Mouse (Mus musculus): ENCODE results near the gene Slc25a25. TPM values are rescaled to one million over a fixed set of nuclear protein-coding genes. Genes with fewer than 3 reads are reported as not detected.
"Not testable (repeated sequence)": the region's sequence is repeated elsewhere in the genome, so short reads cannot be mapped to it uniquely, and the experiment has no call there.

Gene Slc25a25
- 22.8 and 22.9 TPM in 2 replicates for polyA plus RNA-seq (2015; fragmentation: Nextera tagmentation; extraction: Ambion mirVana)

- WGBS, result under 1% methylated on average over 91 of the region's 103 CpGs
- H3K27ac ChIP-seq, result peak within 1 kb of the TSS; percentile 94
- ATAC-seq (ENCODE audit: low FRiP score, low read depth), result peak; percentile 88
- no peaks in the 10 kb centered on the region for H3K27me3 ChIP-seq
- peak within 1 kb of the TSS; percentile 84 for H3K4me2 ChIP-seq (replicated peaks)
- peaks cover 16% of the 10 kb centered on the region for H3K36me3 ChIP-seq
- H3K9me3 ChIP-seq, result no peaks in the 10 kb centered on the region
- peak within 1 kb of the TSS; percentile 86 for H3K4me3 ChIP-seq
- H3K9ac ChIP-seq, result peak within 1 kb of the TSS; percentile 81
- H3K4me1 ChIP-seq, result peaks cover 49% of the 10 kb centered on the region
Observed at GRCm38 (mm10) chr2:32450881-32451844, at the start of gene Slc25a25. Gene Slc25a25, minus strand, starts transcription at chr2:32451445.

- H3K36me3 ChIP-seq, result no peaks in the 10 kb centered on the region
- WGBS, result 77% methylated on average over 5 of the region's 5 CpGs
- H3K27ac ChIP-seq, result no peak overlapping the region
- peaks cover 4% of the 10 kb centered on the region; the same call in 1 of the 2 replicates for H3K4me1 ChIP-seq
- H3K27me3 ChIP-seq, result no peaks in the 10 kb centered on the region
- no peak for ATAC-seq (ENCODE audit: low FRiP score, low read depth)
- no peak overlapping the region for H3K4me2 ChIP-seq (replicated peaks)
- H3K9ac ChIP-seq, result no peak overlapping the region
- H3K9me3 ChIP-seq, result peaks cover 8% of the 10 kb centered on the region; the same call in 1 of the 2 replicates
- no peak overlapping the region for H3K4me3 ChIP-seq
Observed at GRCm38 (mm10) chr2:32500461-32500860, 49.2 kb upstream of the Slc25a25 start.

GRCm38 (mm10) chr2:32499365-32499764 is 48.1 kb upstream of the Slc25a25 start:
- no peak overlapping the region for H3K4me3 ChIP-seq
- H3K4me1 ChIP-seq, result peaks cover 4% of the 10 kb centered on the region; the same call in 1 of the 2 replicates
- no peak overlapping the region for H3K4me2 ChIP-seq (replicated peaks)
- no peaks in the 10 kb centered on the region for H3K36me3 ChIP-seq
- H3K27me3 ChIP-seq, result no peaks in the 10 kb centered on the region
- H3K27ac ChIP-seq, result no peak overlapping the region
- ATAC-seq (ENCODE audit: low FRiP score, low read depth), result no peak
- H3K9me3 ChIP-seq, result peaks cover 8% of the 10 kb centered on the region; the same call in 1 of the 2 replicates
- H3K9ac ChIP-seq, result no peak overlapping the region
- WGBS, result 86% methylated on average over 4 of the region's 4 CpGs

GRCm38 (mm10) chr2:32496190-32496589 is 44.9 kb upstream of the Slc25a25 start:
- Histone ChIP-seq H3K27ac (no peak overlapping the region), H3K9ac (no peak overlapping the region), H3K9me3 (peaks cover 8% of the 10 kb centered on the region; the same call in 1 of the 2 replicates), H3K4me3 (no peak overlapping the region), H3K36me3 (no peaks in the 10 kb centered on the region), H3K27me3 (no peaks in the 10 kb centered on the region), H3K4me2 (replicated peaks) (no peak overlapping the region), H3K4me1 (no peaks in the 10 kb centered on the region)
- WGBS, result 64% methylated on average over 5 of the region's 5 CpGs
- no peak for ATAC-seq (ENCODE audit: low FRiP score, low read depth)

- Histone ChIP-seq H3K4me2 (replicated peaks) (no peak overlapping the region), H3K9ac (no peak overlapping the region), H3K4me1 (no peaks in the 10 kb centered on the region), H3K4me3 (no peak overlapping the region), H3K9me3 (peaks cover 8% of the 10 kb centered on the region; the same call in 1 of the 2 replicates), H3K27ac (no peak overlapping the region), H3K36me3 (no peaks in the 10 kb centered on the region), H3K27me3 (no peaks in the 10 kb centered on the region)
- 76% methylated on average over 20 of the region's 20 CpGs for WGBS
- no peak for ATAC-seq (ENCODE audit: low FRiP score, low read depth)
Observed at GRCm38 (mm10) chr2:32495185-32495726, 44.0 kb upstream of the Slc25a25 start.

GRCm38 (mm10) chr2:32494522-32494921 is 43.3 kb upstream of the Slc25a25 start:
- Histone ChIP-seq H3K4me1 (no peaks in the 10 kb centered on the region), H3K4me2 (replicated peaks) (no peak overlapping the region), H3K4me3 (no peak overlapping the region), H3K9ac (no peak overlapping the region), H3K9me3 (peaks cover 8% of the 10 kb centered on the region; the same call in 1 of the 2 replicates), H3K27me3 (no peaks in the 10 kb centered on the region), H3K27ac (no peak overlapping the region), H3K36me3 (no peaks in the 10 kb centered on the region)
- ATAC-seq (ENCODE audit: low FRiP score, low read depth), result no peak
- WGBS, result 75% methylated on average over 2 of the region's 2 CpGs

- no peak overlapping the region for H3K27ac ChIP-seq
- no peak for ATAC-seq (ENCODE audit: low FRiP score, low read depth)
- no peaks in the 10 kb centered on the region for H3K36me3 ChIP-seq
- H3K27me3 ChIP-seq, result no peaks in the 10 kb centered on the region
- no peak overlapping the region for H3K4me2 ChIP-seq (replicated peaks)
- no peak overlapping the region for H3K4me3 ChIP-seq
- no peak overlapping the region for H3K9ac ChIP-seq
- H3K4me1 ChIP-seq, result no peaks in the 10 kb centered on the region
- 66% methylated on average over 12 of the region's 12 CpGs for WGBS
- H3K9me3 ChIP-seq, result no peaks in the 10 kb centered on the region
Observed at GRCm38 (mm10) chr2:32493301-32493701, 42.1 kb upstream of the Slc25a25 start.

GRCm38 (mm10) chr2:32492661-32493060 is 41.4 kb upstream of the Slc25a25 start:
- Histone ChIP-seq H3K9ac (no peak overlapping the region), H3K27me3 (no peaks in the 10 kb centered on the region), H3K4me1 (no peaks in the 10 kb centered on the region), H3K4me3 (no peak overlapping the region), H3K36me3 (no peaks in the 10 kb centered on the region), H3K27ac (no peak overlapping the region), H3K9me3 (no peaks in the 10 kb centered on the region), H3K4me2 (replicated peaks) (no peak overlapping the region)
- ATAC-seq (ENCODE audit: low FRiP score, low read depth), result no peak
- WGBS, result 77% methylated on average over 2 of the region's 2 CpGs

- H3K4me2 ChIP-seq (replicated peaks); ATAC-seq (ENCODE audit: low FRiP score, low read depth); H3K9ac ChIP-seq; H3K4me3 ChIP-seq; H3K4me1 ChIP-seq; H3K27ac ChIP-seq; H3K36me3 ChIP-seq; H3K27me3 ChIP-seq; H3K9me3 ChIP-seq: not testable (repeated sequence)
Observed at GRCm38 (mm10) chr2:32490730-32491129, 39.5 kb upstream of the Slc25a25 start.

GRCm38 (mm10) chr2:32488679-32489078 is 37.4 kb upstream of the Slc25a25 start:
- Histone ChIP-seq H3K27me3 (no peaks in the 10 kb centered on the region), H3K36me3 (no peaks in the 10 kb centered on the region), H3K4me1 (no peaks in the 10 kb centered on the region), H3K9me3 (no peaks in the 10 kb centered on the region), H3K27ac (no peak overlapping the region), H3K4me3 (no peak overlapping the region), H3K4me2 (replicated peaks) (no peak overlapping the region), H3K9ac (no peak overlapping the region)
- WGBS, result 2% methylated on average over 5 of the region's 5 CpGs
- ATAC-seq (ENCODE audit: low FRiP score, low read depth), result no peak

GRCm38 (mm10) chr2:32487124-32487623 is 35.9 kb upstream of the Slc25a25 start:
- Histone ChIP-seq H3K36me3 (no peaks in the 10 kb centered on the region), H3K4me1 (no peaks in the 10 kb centered on the region), H3K27me3 (no peaks in the 10 kb centered on the region), H3K4me2 (replicated peaks) (no peak overlapping the region), H3K27ac (no peak overlapping the region), H3K9ac (no peak overlapping the region), H3K4me3 (no peak overlapping the region), H3K9me3 (no peaks in the 10 kb centered on the region)
- peak; percentile 39 for ATAC-seq (ENCODE audit: low FRiP score, low read depth)
- WGBS, result 5% methylated on average over 6 of the region's 6 CpGs

GRCm38 (mm10) chr2:32486155-32486554 is 34.9 kb upstream of the Slc25a25 start:
- no peak for ATAC-seq (ENCODE audit: low FRiP score, low read depth)
- Histone ChIP-seq H3K4me3 (no peak overlapping the region), H3K27me3 (no peaks in the 10 kb centered on the region), H3K4me2 (replicated peaks) (no peak overlapping the region), H3K9ac (no peak overlapping the region), H3K9me3 (no peaks in the 10 kb centered on the region), H3K36me3 (no peaks in the 10 kb centered on the region), H3K27ac (no peak overlapping the region), H3K4me1 (no peaks in the 10 kb centered on the region)
- WGBS, result 95% methylated on average over 9 of the region's 9 CpGs
